Mouse (Mus musculus) limb, embryonic 11.5 days (tissue): Measurements from ENCODE around the gene Alk. TPM values are rescaled to one million over a fixed set of nuclear protein-coding genes. Genes with fewer than 3 reads are reported as not detected.

Source experiments
- ATAC-seq: fragments of 200-750 bp; cut with Nextera tagmentation; 2 replicates; pipeline ENCODE4 v1.8.0; 2017; ENCODE audit warnings: low read depth; ENCODE audit not compliant: insufficient number of reproducible peaks, low FRiP score, low TSS enrichment
- DNase-seq: peaks from one replicate; pipeline ENCODE4 v3.0.0-alpha.2; 2015; ENCODE audit warnings: low spot score
- H3K27ac ChIP-seq: fragments of 300-500 bp; sonication (generic); replicated peaks from 2 replicates; pipeline ENCODE4 v1.5.1; 2014; ENCODE audit warnings: low read depth, mild to moderate bottlenecking, low read length
- H3K27me3 ChIP-seq: fragments of 300-500 bp; sonication (generic); 2 replicates; pipeline ENCODE4 v1.6.1; 2014; ENCODE audit warnings: mild to moderate bottlenecking, low read length, mixed read lengths; ENCODE audit not compliant: control insufficient read depth, insufficient read depth
- H3K36me3 ChIP-seq: fragments of 300-500 bp; sonication (generic); 2 replicates; pipeline ENCODE4 v1.6.1; 2014; ENCODE audit warnings: mild to moderate bottlenecking, low read length, moderate library complexity, mixed read lengths; ENCODE audit not compliant: control insufficient read depth, insufficient read depth
- H3K4me1 ChIP-seq: fragments of 300-500 bp; sonication (generic); 2 replicates; pipeline ENCODE4 v1.6.1; 2014; ENCODE audit warnings: low read length, mixed read lengths; ENCODE audit not compliant: control insufficient read depth, insufficient read depth
- H3K4me2 ChIP-seq: fragments of 300-500 bp; sonication (generic); 2 replicates; pipeline ENCODE4 v1.6.1; 2014; ENCODE audit warnings: low read depth, mild to moderate bottlenecking, moderate library complexity; ENCODE audit not compliant: severe bottlenecking
- H3K4me3 ChIP-seq: fragments of 300-500 bp; sonication (generic); 2 replicates; pipeline ENCODE4 v1.5.1; 2014; ENCODE audit warnings: low read depth, low read length
- H3K9ac ChIP-seq: fragments of 300-500 bp; sonication (generic); 2 replicates; pipeline ENCODE4 v1.6.1; 2014; ENCODE audit warnings: mild to moderate bottlenecking, low read length
- H3K9me3 ChIP-seq: fragments of 300-500 bp; sonication (generic); 2 replicates; pipeline ENCODE4 v1.6.1; 2016; ENCODE audit warnings: low read length; ENCODE audit not compliant: control insufficient read depth
- WGBS: fragments of 180-500 bp; shearing (Covaris S2); extraction: QIAGEN DNeasy Blood & Tissue Kit; methylation state at CpG from one replicate; pipeline ENCODE4 v1.1.7; 2014; 5-methylcytosine and 5-hydroxymethylcytosine counted together
- polyA plus RNA-seq: library from polyadenylated mRNA; unstranded; fragments of >200 nt; fragmentation: Nextera tagmentation; extraction: Ambion mirVana; gene quantifications from 2 replicates; pipeline ENCODE4 v1.2.1, GENCODE M21; 2014

Alk gene
- polyA plus RNA-seq, 1 experiment from 2014 or later = 0.05 TPM

DNA sequence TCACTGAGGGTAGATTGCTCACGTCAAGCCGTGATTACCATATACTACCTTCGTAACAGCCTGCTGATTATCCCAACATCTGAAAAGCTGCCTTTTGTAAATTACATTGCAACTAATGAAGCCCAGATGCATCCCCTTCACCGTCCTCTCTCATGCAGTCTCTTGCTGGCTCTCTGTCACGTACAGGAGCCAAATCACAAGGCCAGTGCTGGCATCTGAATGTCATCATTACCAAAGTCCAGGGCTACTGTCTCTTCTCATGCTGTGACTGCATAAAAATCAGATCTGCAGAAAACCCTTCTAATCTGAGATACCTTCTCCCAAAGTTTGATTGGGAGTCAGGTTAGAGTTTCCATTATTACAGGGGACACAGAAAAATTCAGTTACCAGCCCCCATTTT is 351.0 kb downstream of the Alk start:
- WGBS = 22% methylated on average over 5 of the region's 5 CpGs
- H3K27ac ChIP-seq = no peak overlapping the region
- H3K4me1 ChIP-seq = no peaks in the 10 kb centered on the region
- DNase-seq (no peak), ATAC-seq (no peak)
- no peak overlapping the region for H3K9ac ChIP-seq
- H3K27me3 ChIP-seq = no peaks in the 10 kb centered on the region
- no peaks in the 10 kb centered on the region for H3K9me3 ChIP-seq
- H3K4me2 ChIP-seq = no peak overlapping the region
- H3K36me3 ChIP-seq = no peaks in the 10 kb centered on the region
- H3K4me3 ChIP-seq = no peak overlapping the region

DNA sequence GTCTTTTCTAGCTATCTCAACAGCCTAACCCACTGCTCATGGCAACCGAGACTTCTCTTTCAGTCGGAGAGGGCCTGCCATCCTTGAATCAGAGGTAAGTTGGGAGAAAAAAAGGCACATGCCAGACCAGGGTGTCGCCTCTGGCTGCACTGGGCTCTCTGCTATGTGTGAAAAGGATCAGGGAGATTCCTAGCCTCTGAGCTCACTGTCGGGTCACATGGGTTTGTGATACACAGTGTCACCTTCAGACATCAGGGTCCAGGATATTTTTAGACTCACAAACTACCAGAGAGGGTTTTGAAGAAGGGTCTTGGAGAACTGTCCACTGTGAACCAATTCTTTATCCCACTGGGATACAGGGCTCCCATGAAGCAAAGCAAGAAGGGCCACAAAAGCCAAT is 352.9 kb downstream of the Alk start:
- ATAC-seq = no peak
- H3K27me3 ChIP-seq = no peaks in the 10 kb centered on the region
- H3K27ac ChIP-seq = no peak overlapping the region
- no peak overlapping the region for H3K4me2 ChIP-seq
- DNase-seq = no peak
- WGBS = 85% methylated on average over 4 of the region's 4 CpGs
- no peaks in the 10 kb centered on the region for H3K9me3 ChIP-seq
- H3K36me3 ChIP-seq = no peaks in the 10 kb centered on the region
- no peak overlapping the region for H3K4me3 ChIP-seq
- no peaks in the 10 kb centered on the region for H3K4me1 ChIP-seq
- H3K9ac ChIP-seq = no peak overlapping the region

DNA sequence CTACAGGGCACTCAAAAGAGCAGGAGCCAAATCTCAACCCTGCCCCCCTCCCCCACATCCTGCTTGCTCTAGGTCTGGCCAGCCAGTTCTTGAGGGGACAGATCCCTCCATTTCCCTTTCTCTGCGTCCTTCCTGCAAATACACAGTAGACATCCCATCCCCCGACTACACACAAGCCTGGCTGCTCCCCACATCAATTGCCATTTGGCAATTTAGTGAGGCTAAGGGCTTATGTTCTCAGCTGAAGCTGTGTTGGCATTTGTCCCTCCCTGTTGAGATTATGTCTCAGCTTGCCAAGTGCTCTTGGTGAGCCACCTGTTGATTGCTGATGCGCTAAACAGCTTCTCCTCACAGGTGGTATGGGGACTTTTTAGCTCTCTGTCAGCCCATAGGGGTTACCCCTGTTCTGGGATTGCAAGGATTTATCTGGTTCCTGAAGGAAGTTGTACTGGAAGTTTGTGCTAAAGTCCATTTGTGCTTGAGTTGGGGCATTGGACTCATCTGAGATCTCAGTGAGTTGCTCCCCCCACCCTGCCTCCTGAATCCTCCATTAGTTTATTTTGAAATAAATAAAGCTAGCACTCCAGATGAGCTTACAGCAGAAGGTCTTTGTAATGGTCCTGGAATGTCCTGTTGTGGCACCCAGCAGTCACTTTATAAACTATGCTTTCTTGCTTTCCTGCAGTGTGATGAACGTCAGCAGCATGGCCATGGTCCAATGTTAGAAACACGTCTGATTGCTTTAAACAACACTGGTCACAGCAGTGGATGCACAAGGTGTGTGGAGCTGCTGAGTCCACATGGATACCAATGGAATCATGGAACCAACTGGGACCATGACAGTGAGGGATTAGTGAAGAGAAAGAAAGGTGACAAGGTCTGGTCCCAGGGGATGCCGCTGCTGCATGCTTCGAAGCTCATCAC is 353.7 kb downstream of the Alk start:
- no peak overlapping the region for H3K27ac ChIP-seq
- H3K4me3 ChIP-seq = no peak overlapping the region
- 81% methylated on average over 7 of the region's 7 CpGs for WGBS
- no peaks in the 10 kb centered on the region for H3K27me3 ChIP-seq
- H3K4me1 ChIP-seq = no peaks in the 10 kb centered on the region
- no peak for ATAC-seq
- DNase-seq = no peak
- H3K36me3 ChIP-seq = no peaks in the 10 kb centered on the region
- no peak overlapping the region for H3K9ac ChIP-seq
- no peak overlapping the region for H3K4me2 ChIP-seq
- H3K9me3 ChIP-seq = no peaks in the 10 kb centered on the region

DNA sequence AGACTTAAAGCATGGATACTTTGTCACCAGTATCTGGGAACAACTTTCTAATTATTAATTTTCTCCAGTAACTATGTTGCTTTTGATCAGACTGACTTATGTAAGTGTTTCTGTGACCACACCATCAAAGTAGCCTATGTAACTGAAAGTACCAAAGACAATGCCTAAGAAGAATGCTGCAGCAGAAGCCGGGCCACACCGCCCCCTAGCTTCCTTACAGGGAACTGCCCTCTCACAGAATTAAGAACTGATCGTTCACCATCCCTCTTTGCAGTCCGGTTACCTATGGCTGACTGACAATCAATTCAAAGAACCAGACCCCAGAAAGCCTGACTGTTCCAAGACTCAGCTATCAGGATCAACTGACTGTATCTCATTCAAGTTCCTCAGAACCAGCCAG is 362.4 kb downstream of the Alk start:
- H3K4me1 ChIP-seq = no peaks in the 10 kb centered on the region
- no peak overlapping the region for H3K9ac ChIP-seq
- no peak overlapping the region for H3K4me3 ChIP-seq
- WGBS = 43% methylated on average over 4 of the region's 4 CpGs
- H3K9me3 ChIP-seq = no peaks in the 10 kb centered on the region
- no peak for ATAC-seq
- H3K36me3 ChIP-seq = no peaks in the 10 kb centered on the region
- no peak for DNase-seq
- H3K27ac ChIP-seq = no peak overlapping the region
- no peak overlapping the region for H3K4me2 ChIP-seq
- H3K27me3 ChIP-seq = no peaks in the 10 kb centered on the region

DNA sequence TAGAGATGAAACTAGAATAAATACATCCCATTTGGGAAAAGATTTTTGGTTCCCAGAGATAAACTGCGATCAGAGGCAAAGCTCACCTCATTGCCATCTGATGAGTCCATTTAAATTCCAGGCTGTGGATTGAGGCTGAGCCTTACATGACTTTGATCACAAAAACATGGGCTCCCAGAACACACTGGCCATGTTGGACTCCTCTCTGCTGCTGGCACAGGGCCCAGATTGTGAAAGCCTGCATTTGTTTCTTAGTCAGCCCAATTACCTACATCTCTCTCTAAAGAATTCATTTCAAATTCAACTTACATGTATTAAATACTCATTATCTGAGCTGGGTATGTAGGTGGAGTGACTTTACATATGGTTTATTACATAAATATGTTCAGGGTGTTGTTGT is 367.1 kb downstream of the Alk start:
- H3K36me3 ChIP-seq = no peaks in the 10 kb centered on the region
- H3K9ac ChIP-seq = no peak overlapping the region
- WGBS = 94% methylated on average over 1 of the region's 1 CpGs
- no peaks in the 10 kb centered on the region for H3K27me3 ChIP-seq
- no peaks in the 10 kb centered on the region for H3K4me1 ChIP-seq
- H3K4me2 ChIP-seq = no peak overlapping the region
- no peak for ATAC-seq
- H3K9me3 ChIP-seq = no peaks in the 10 kb centered on the region
- H3K4me3 ChIP-seq = no peak overlapping the region
- no peak overlapping the region for H3K27ac ChIP-seq
- no peak for DNase-seq

DNA sequence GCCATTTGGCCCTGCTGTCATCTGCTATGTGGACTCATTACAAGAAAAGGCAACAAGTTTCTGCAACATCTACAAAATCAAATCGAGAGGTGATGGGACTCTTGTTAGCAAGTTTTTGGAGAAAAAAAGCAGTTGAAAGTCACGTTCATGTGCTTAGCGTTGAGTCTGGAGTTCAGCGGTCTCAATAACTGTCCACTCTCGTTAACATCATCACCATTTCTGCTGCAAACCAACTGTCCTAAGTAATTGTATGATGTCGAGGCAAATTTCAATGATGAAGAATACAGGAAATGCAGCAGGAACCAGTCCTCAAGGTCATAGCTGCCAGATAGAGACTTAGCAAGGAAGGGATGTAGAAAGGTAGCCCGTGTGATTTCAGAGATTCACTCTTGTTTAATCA is 373.5 kb downstream of the Alk start:
- no peaks in the 10 kb centered on the region for H3K36me3 ChIP-seq
- no peaks in the 10 kb centered on the region for H3K4me1 ChIP-seq
- DNase-seq (no peak), ATAC-seq (no peak)
- H3K27me3 ChIP-seq = no peaks in the 10 kb centered on the region
- no peaks in the 10 kb centered on the region for H3K9me3 ChIP-seq
- H3K9ac ChIP-seq = no peak overlapping the region
- H3K27ac ChIP-seq = no peak overlapping the region
- no peak overlapping the region for H3K4me2 ChIP-seq
- WGBS = 86% methylated on average over 7 of the region's 7 CpGs
- H3K4me3 ChIP-seq = no peak overlapping the region

DNA sequence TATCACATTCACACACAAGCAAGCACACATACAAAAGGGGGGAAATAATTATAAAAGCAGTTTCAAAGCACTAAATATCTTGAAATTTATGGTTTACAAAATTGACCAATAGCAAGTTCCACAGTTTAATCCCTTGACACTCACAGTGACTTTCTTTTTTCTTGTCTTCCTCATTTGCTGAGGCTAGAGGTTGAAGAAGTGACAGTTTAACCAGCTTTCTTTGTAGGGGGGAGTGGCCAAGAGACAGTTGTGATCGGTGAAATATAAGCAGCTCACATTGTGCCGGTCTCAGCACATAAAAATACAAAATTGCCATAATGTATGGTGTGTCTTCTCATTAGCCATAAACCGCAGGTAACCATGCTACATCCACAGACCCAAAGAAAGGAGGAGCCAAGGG is 385.6 kb downstream of the Alk start:
- H3K36me3 ChIP-seq = no peaks in the 10 kb centered on the region
- no peaks in the 10 kb centered on the region for H3K4me1 ChIP-seq
- no peaks in the 10 kb centered on the region for H3K9me3 ChIP-seq
- no peak overlapping the region for H3K4me2 ChIP-seq
- no peak overlapping the region for H3K9ac ChIP-seq
- no peaks in the 10 kb centered on the region for H3K27me3 ChIP-seq
- no peak for DNase-seq
- WGBS = 88% methylated on average over 3 of the region's 3 CpGs
- ATAC-seq = no peak
- no peak overlapping the region for H3K4me3 ChIP-seq
- no peak overlapping the region for H3K27ac ChIP-seq

DNA sequence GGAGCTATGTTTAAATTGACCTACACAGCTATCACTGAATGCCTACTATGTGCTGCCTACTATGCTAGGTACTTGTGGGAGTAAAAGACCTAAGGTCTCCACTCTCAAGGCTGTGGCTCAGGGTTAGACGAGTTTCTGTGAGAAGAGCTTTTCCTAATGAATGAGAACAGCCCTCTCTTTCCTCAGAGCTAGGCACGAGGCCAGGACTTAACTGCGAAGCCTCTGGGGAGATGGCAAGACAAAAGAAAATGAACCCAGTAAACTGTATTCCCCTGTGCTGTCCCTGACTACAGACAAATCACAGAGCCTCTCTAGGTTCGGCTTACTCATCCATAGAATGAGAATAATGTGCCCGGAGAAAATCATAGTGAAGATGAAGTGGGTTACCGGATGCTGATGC is 406.9 kb downstream of the Alk start:
- Histone ChIP-seq H3K27ac (no peak overlapping the region), H3K4me3 (no peak overlapping the region), H3K4me2 (no peak overlapping the region; the same call in 1 of the 2 replicates), H3K9me3 (no peaks in the 10 kb centered on the region), H3K36me3 (no peaks in the 10 kb centered on the region), H3K4me1 (no peaks in the 10 kb centered on the region), H3K27me3 (no peaks in the 10 kb centered on the region), H3K9ac (no peak overlapping the region)
- WGBS = 88% methylated on average over 6 of the region's 6 CpGs
- ATAC-seq (no peak), DNase-seq (no peak)
